Mouse (Mus musculus): ENCODE measurements around the gene Slc46a2.

DNA sequence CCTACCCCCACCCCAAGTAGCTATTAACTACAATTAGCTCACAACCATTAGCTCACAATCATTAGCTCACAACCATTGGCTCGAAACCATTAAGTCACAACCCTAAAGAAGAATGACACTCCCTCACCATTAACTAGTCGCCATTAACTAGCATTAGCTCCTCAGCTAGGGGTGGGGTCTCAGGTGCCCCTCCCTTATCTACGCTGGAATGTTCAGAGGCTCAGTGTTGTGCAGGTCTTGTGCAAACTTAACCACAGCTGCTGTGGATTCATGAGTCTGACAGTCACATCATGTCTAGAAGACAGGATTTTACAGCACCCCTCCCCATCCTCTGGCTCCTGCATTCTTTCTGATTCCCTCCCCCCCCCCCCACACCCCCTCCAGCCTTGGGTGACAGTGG lies 12.8 kb upstream of the Slc46a2 start:
- no peak for TF ChIP-seq CTCF (IDR thresholded peaks at IDR 0.05; ENCODE audit: low read depth, low read length)
- TF ChIP-seq POLR2A (IDR thresholded peaks at IDR 0.05; ENCODE audit: borderline replicate concordance, low read depth, low read length), result no peak

Data from bone marrow macrophage, adult 2 months (primary cell).